Mouse (Mus musculus) heart, adult 2 months (tissue): ENCODE results near the gene Olfr701.

Experiments
- CTCF ChIP-seq: fragments of 200-600 bp; IDR thresholded peaks from 2 replicates; pipeline ENCODE4 v1.8.1; 2022; ENCODE audit warnings: antibody characterized with exemption, mild to moderate bottlenecking, moderate library complexity
- EP300 ChIP-seq: fragments of 200-500 bp; IDR thresholded peaks from 2 replicates; pipeline ENCODE4 v1.6.1; 2011; ENCODE audit warnings: low read depth, low read length, control low read depth; ENCODE audit not compliant: insufficient read depth
- POLR2A ChIP-seq: fragments of 200-500 bp; IDR thresholded peaks from 2 replicates; pipeline ENCODE4 v1.6.1; 2011; ENCODE audit warnings: mild to moderate bottlenecking, low read depth, low read length, control low read depth; ENCODE audit not compliant: insufficient read depth

- no peak for TF ChIP-seq EP300
- no peak for TF ChIP-seq CTCF
- TF ChIP-seq POLR2A: no peak
Observed at GRCm38 (mm10) chr7:106793098-106793497, 20.8 kb upstream of the Olfr701 start, which contains the start of gene Olfr699.
